Mouse (Mus musculus): ENCODE results near the gene Plekhg3. TPM values are rescaled to one million over a fixed set of nuclear protein-coding genes. Genes with fewer than 3 reads are reported as not detected.
A peak's percentile ranks its signal among the peaks of the same experiment; 100 is the strongest.

The Plekhg3 gene
- total RNA-seq, 2 experiments from 2014 or later: 21.9 to 24.5 TPM

- no peak for DNase-seq (ENCODE audit: low spot score in 2 of 2)
Observed at GRCm38 (mm10) chr12:76527245-76527881, 3.3 kb upstream of the Plekhg3 start.

GRCm38 (mm10) chr12:76528766-76529165 is 1.9 kb upstream of the Plekhg3 start:
- no peak for DNase-seq (ENCODE audit: low spot score in 2 of 2)

- no peak for DNase-seq (ENCODE audit: low spot score in 2 of 2)
Observed at GRCm38 (mm10) chr12:76531986-76532925, 1.6 kb downstream of the Plekhg3 start.

- DNase-seq (ENCODE audit: low spot score in 2 of 2): no peak
Observed at GRCm38 (mm10) chr12:76532926-76533376, 2.3 kb downstream of the Plekhg3 start.

- peak in 1 of 2 experiments; percentile 65 for DNase-seq (ENCODE audit: low spot score in 2 of 2)
Observed at GRCm38 (mm10) chr12:76533377-76534222, 2.9 kb downstream of the Plekhg3 start.

- DNase-seq (ENCODE audit: low spot score in 2 of 2): no peak
Observed at GRCm38 (mm10) chr12:76534233-76534632, 3.5 kb downstream of the Plekhg3 start.

- no peak for DNase-seq (ENCODE audit: low spot score in 2 of 2)
Observed at GRCm38 (mm10) chr12:76534641-76535283, 4.1 kb downstream of the Plekhg3 start.

GRCm38 (mm10) chr12:76535471-76535900 is 4.8 kb downstream of the Plekhg3 start:
- DNase-seq (ENCODE audit: low spot score in 2 of 2): peak in 1 of 2 experiments; percentile 40

GRCm38 (mm10) chr12:76536591-76537153 is 6.0 kb downstream of the Plekhg3 start:
- no peak for DNase-seq (ENCODE audit: low spot score in 2 of 2)

GRCm38 (mm10) chr12:76537434-76537833 is 6.7 kb downstream of the Plekhg3 start:
- DNase-seq (ENCODE audit: low spot score in 2 of 2): no peak

- no peak for DNase-seq (ENCODE audit: low spot score in 2 of 2)
Observed at GRCm38 (mm10) chr12:76540169-76540568, 9.5 kb downstream of the Plekhg3 start.

GRCm38 (mm10) chr12:76540701-76541221 is 10.1 kb downstream of the Plekhg3 start:
- DNase-seq (ENCODE audit: low spot score in 2 of 2): no peak

- DNase-seq (ENCODE audit: low spot score in 2 of 2): no peak
Observed at GRCm38 (mm10) chr12:76541475-76541874, 10.8 kb downstream of the Plekhg3 start.

- DNase-seq (ENCODE audit: low spot score in 2 of 2): no peak
Observed at GRCm38 (mm10) chr12:76541879-76542278, 11.2 kb downstream of the Plekhg3 start.

- DNase-seq (ENCODE audit: low spot score in 2 of 2): peak in 1 of 2 experiments; percentile 48
Observed at GRCm38 (mm10) chr12:76545786-76546370, 15.2 kb downstream of the Plekhg3 start.

- DNase-seq (ENCODE audit: low spot score in 2 of 2): peak in 1 of 2 experiments; percentile 49
Observed at GRCm38 (mm10) chr12:76546383-76547276, 15.9 kb downstream of the Plekhg3 start.

- DNase-seq (ENCODE audit: low spot score in 2 of 2): no peak
Observed at GRCm38 (mm10) chr12:76547409-76548081, 16.9 kb downstream of the Plekhg3 start.

- DNase-seq (ENCODE audit: low spot score in 2 of 2): no peak
Observed at GRCm38 (mm10) chr12:76548082-76548423, 17.4 kb downstream of the Plekhg3 start.
